Mouse (Mus musculus) embryonic fibroblast, embryonic 13.5 days (primary cell): Measurements from ENCODE around the gene Slc12a3.

Source experiments
- CTCF ChIP-seq: IDR thresholded peaks from 2 replicates; pipeline ENCODE4 v1.5.1; 2011; ENCODE audit warnings: mild to moderate bottlenecking, control low read depth, low read length, moderate library complexity, borderline replicate concordance; ENCODE audit not compliant: insufficient read depth
- POLR2A ChIP-seq: IDR thresholded peaks from 2 replicates; pipeline ENCODE4 v1.6.1; 2011; ENCODE audit warnings: low read depth, mild to moderate bottlenecking, control low read depth, low read length, moderate library complexity

- TF ChIP-seq CTCF (no peak), POLR2A (no peak)
Measured at GRCm38 (mm10) chr8:94354069-94354531, 25.1 kb downstream of the Slc12a3 start.
